Mouse (Mus musculus) kidney, adult 11 months (tissue): ENCODE measurements around the gene Arhgap8.

Experiments used
- DNase-seq: peaks from one replicate; pipeline ENCODE4 v3.0.0; 2022

The Arhgap8 gene

GRCm38 (mm10) chr15:84719791-84720190 lies at the start of gene Arhgap8:
Gene Arhgap8 (plus strand): TSS chr15:84720052.
- peak; percentile 61 for DNase-seq

- DNase-seq, result peak; percentile 36
These were observed 49.2 kb upstream of the Arhgap8 start for GRCm38 (mm10) chr15:84670657-84671055.

GRCm38 (mm10) chr15:84671401-84672307 lies 48.2 kb upstream of the Arhgap8 start:
- DNase-seq, result peak; percentile 69

GRCm38 (mm10) chr15:84672308-84672615 lies 47.6 kb upstream of the Arhgap8 start:
- no peak for DNase-seq

GRCm38 (mm10) chr15:84672616-84673015 lies 47.2 kb upstream of the Arhgap8 start:
- DNase-seq, result peak; percentile 96

GRCm38 (mm10) chr15:84674329-84675067 lies 45.4 kb upstream of the Arhgap8 start:
- DNase-seq, result no peak

- DNase-seq, result peak; percentile 75
These were observed 44.5 kb upstream of the Arhgap8 start for GRCm38 (mm10) chr15:84675317-84675716.

- DNase-seq, result no peak
These were observed 41.9 kb upstream of the Arhgap8 start for GRCm38 (mm10) chr15:84677943-84678342.

- DNase-seq, result no peak
These were observed 40.8 kb upstream of the Arhgap8 start for GRCm38 (mm10) chr15:84679090-84679489.

- DNase-seq, result no peak
These were observed 40.1 kb upstream of the Arhgap8 start for GRCm38 (mm10) chr15:84679794-84680193.

- peak; percentile 84 for DNase-seq
These were observed 39.1 kb upstream of the Arhgap8 start for GRCm38 (mm10) chr15:84680545-84681454.

GRCm38 (mm10) chr15:84681455-84682193 lies 38.2 kb upstream of the Arhgap8 start:
- peak; percentile 42 for DNase-seq

- no peak for DNase-seq
These were observed 37.6 kb upstream of the Arhgap8 start for GRCm38 (mm10) chr15:84682206-84682605.

- DNase-seq, result no peak
These were observed 37.0 kb upstream of the Arhgap8 start for GRCm38 (mm10) chr15:84682821-84683220.

- no peak for DNase-seq
These were observed 35.3 kb upstream of the Arhgap8 start for GRCm38 (mm10) chr15:84684520-84684919.

- DNase-seq, result no peak
These were observed 34.4 kb upstream of the Arhgap8 start for GRCm38 (mm10) chr15:84685417-84685816.

- no peak for DNase-seq
These were observed 31.9 kb upstream of the Arhgap8 start for GRCm38 (mm10) chr15:84687904-84688303.

GRCm38 (mm10) chr15:84689356-84689755 lies 30.5 kb upstream of the Arhgap8 start:
- DNase-seq, result no peak

- DNase-seq, result no peak
These were observed 28.3 kb upstream of the Arhgap8 start for GRCm38 (mm10) chr15:84691513-84691912.

- no peak for DNase-seq
These were observed 27.2 kb upstream of the Arhgap8 start for GRCm38 (mm10) chr15:84692645-84693044.

- DNase-seq, result peak; percentile 88
These were observed 23.8 kb upstream of the Arhgap8 start for GRCm38 (mm10) chr15:84696021-84696420.

- peak; percentile 52 for DNase-seq
These were observed 22.2 kb upstream of the Arhgap8 start for GRCm38 (mm10) chr15:84697611-84698011.
